Mouse (Mus musculus): ENCODE measurements around the gene Ndel1.
A peak's percentile ranks its signal among the peaks of the same experiment; 100 is the strongest.
"Not testable (repeated sequence)": the region's sequence is repeated elsewhere in the genome, so short reads cannot be mapped to it uniquely, and the experiment has no call there.

The Ndel1 gene

GRCm38 (mm10) chr11:68850862-68851261 is 20.8 kb downstream of the Ndel1 start:
- DNase-seq, result peak in 1 of 2 experiments; percentile 54

GRCm38 (mm10) chr11:68839606-68840005 is 32.1 kb downstream of the Ndel1 start:
- DNase-seq, result no peak

- no peak for DNase-seq
Measured at GRCm38 (mm10) chr11:68835034-68835433, 36.6 kb downstream of the Ndel1 start.

GRCm38 (mm10) chr11:68833593-68833992 is 38.1 kb downstream of the Ndel1 start:
- no peak for DNase-seq

GRCm38 (mm10) chr11:68832793-68833192 is 38.9 kb downstream of the Ndel1 start:
- no peak for DNase-seq

- DNase-seq, result not testable (repeated sequence)
Measured at GRCm38 (mm10) chr11:68831580-68831979, 40.1 kb downstream of the Ndel1 start.

GRCm38 (mm10) chr11:68826735-68827134 is 44.9 kb downstream of the Ndel1 start:
- DNase-seq, result no peak

GRCm38 (mm10) chr11:68822326-68822725 is 49.3 kb downstream of the Ndel1 start:
- no peak for DNase-seq

- no peak for DNase-seq
Measured at GRCm38 (mm10) chr11:68819226-68819805, 52.3 kb downstream of the Ndel1 start.

GRCm38 (mm10) chr11:68818416-68818815 is 53.2 kb downstream of the Ndel1 start:
- DNase-seq, result no peak

- no peak for DNase-seq
Measured at GRCm38 (mm10) chr11:68811881-68812577, 59.6 kb downstream of the Ndel1 start.

GRCm38 (mm10) chr11:68807787-68808186 is 63.9 kb downstream of the Ndel1 start:
- DNase-seq, result peak; percentile 75 to 82

GRCm38 (mm10) chr11:68805148-68805547 is 66.5 kb downstream of the Ndel1 start:
- DNase-seq, result peak in 1 of 2 experiments; percentile 31

GRCm38 (mm10) chr11:68798258-68798657 is 73.4 kb downstream of the Ndel1 start:
- no peak for DNase-seq

GRCm38 (mm10) chr11:68791794-68792193 is 79.9 kb downstream of the Ndel1 start:
- DNase-seq, result peak; percentile 15 to 58

GRCm38 (mm10) chr11:68790720-68791119 is 80.9 kb downstream of the Ndel1 start:
- DNase-seq, result no peak

- no peak for DNase-seq
Measured at GRCm38 (mm10) chr11:68787222-68787621, 84.4 kb downstream of the Ndel1 start.

GRCm38 (mm10) chr11:68785813-68786212 is 85.8 kb downstream of the Ndel1 start:
- no peak for DNase-seq

- DNase-seq, result no peak
Measured at GRCm38 (mm10) chr11:68782336-68782735, 89.3 kb downstream of the Ndel1 start.

GRCm38 (mm10) chr11:68780466-68781114 is 91.1 kb downstream of the Ndel1 start:
- DNase-seq, result no peak

- no peak for DNase-seq
Measured at GRCm38 (mm10) chr11:68779735-68780465, 91.8 kb downstream of the Ndel1 start.

- no peak for DNase-seq
Measured at GRCm38 (mm10) chr11:68778855-68779254, 92.8 kb downstream of the Ndel1 start.

GRCm38 (mm10) chr11:68777933-68778332 is 93.7 kb downstream of the Ndel1 start:
- no peak for DNase-seq

Measured in kidney, postnatal 25 days (tissue).